In the genomic region with DNA sequence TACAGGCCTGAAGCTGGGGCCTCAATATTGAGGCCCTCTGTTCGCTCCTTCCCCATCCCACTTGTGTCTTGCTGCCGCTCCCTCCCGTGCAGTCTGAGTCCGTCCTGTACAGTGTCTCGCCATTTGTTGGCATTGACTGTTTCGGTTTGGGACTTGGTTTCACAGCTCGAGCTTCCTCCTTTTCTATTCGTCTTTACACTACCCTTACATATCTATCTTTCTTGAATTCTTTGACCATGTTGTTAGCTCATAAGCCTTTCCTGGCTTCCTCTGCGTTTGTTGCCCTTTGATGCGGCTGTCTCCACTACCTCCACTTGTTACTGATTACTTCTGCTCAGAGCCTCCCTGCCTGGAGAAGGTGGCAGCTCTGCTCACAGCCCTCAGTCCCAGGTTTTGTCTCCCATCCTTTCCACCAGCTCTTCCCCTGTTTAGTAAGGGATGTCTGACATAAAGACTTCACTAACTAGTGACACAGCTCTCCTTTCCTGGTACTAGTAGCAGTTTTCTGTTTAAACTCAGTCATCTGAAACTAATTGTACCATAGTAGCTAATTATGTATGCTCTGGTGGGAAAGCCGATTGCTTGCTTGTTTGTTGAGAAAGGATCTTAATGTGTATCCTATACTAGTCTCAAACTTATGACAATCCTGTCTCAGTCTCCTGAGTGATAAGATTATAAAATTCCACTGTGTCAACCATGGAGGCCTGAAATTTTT, we compare ENCODE assay signal across 9 mouse cellular contexts. TPM values are rescaled to one million over a fixed set of nuclear protein-coding genes. Genes with fewer than 3 reads are reported as not detected.
DNase-seq lines count a peak whose midpoint lies in the region; ATAC-seq lines count a peak whose summit lies in the region.
"Had no signal": no experiment of that assay in that cellular context is flagged by ENCODE, and none has a peak within 500 bp of the region (broad histone marks: within the 10 kb centered on the region; RNA-seq: fewer than 3 reads in every experiment).

No protein-coding gene starts in this region.

- ATAC-seq in heart, embryonic 13.5 days (ENCODE audit: extremely low read depth, insufficient number of reproducible peaks, low FRiP score, low TSS enrichment), result no peak
- no peak for ATAC-seq in forebrain, embryonic 14.5 days

- peaks cover 33% of the 10 kb centered on the region for H3K36me3 ChIP-seq in heart, embryonic 13.5 days
- H3K36me3 ChIP-seq in forebrain, embryonic 14.5 days (ENCODE audit: control insufficient read depth, insufficient read depth, low read length), result peaks cover 17% of the 10 kb centered on the region

- no peak overlapping the region for H3K27ac ChIP-seq in heart, embryonic 13.5 days (replicated peaks)
- H3K27ac ChIP-seq in forebrain, embryonic 14.5 days (ENCODE audit: low read depth, low read length), result peak overlapping the region; percentile 49; the same call in 1 of the 2 replicates

- peaks cover 25% of the 10 kb centered on the region for H3K4me1 ChIP-seq in heart, embryonic 13.5 days
- H3K4me1 ChIP-seq in forebrain, embryonic 14.5 days (ENCODE audit: control insufficient read depth, insufficient read depth, low read length), result peaks cover 15% of the 10 kb centered on the region

- WGBS in heart, embryonic 13.5 days, result 70% methylated on average over 11 of the region's 11 CpGs
- WGBS in forebrain, embryonic 14.5 days, result 30% methylated on average over 11 of the region's 11 CpGs

- H3K4me2 ChIP-seq in heart, embryonic 13.5 days, result no peak overlapping the region
- H3K4me2 ChIP-seq in forebrain, embryonic 14.5 days (ENCODE audit: low read length), result peak overlapping the region; percentile 40

- no peak for DNase-seq in heart, adult 18-20 months
- DNase-seq in right cerebral cortex, adult 18-20 months, result peak; percentile 29
- DNase-seq in right cerebral cortex, postnatal 4 days, result no peak
- DNase-seq in forebrain, embryonic 14.5 days (ENCODE audit: low spot score), result peak; percentile 39
- DNase-seq in retina, embryonic 14.5 days (ENCODE audit: low spot score), result peak; percentile 65
- DNase-seq in spleen, postnatal 36 days (ENCODE audit: low spot score in 2 of 2), result no peak
- DNase-seq in adrenal gland, postnatal 25 days, result no peak
- DNase-seq: thymus, postnatal 14 days had no signal

- no peaks in the 10 kb centered on the region for H3K9me3 ChIP-seq in heart, embryonic 13.5 days
- no peaks in the 10 kb centered on the region for H3K9me3 ChIP-seq in forebrain, embryonic 14.5 days (replicated peaks; ENCODE audit: control insufficient read depth, low read length)

- no peak overlapping the region for H3K4me3 ChIP-seq in heart, embryonic 13.5 days
- no peak overlapping the region for H3K4me3 ChIP-seq in forebrain, embryonic 14.5 days (ENCODE audit: low read depth, low read length)

- no peaks in the 10 kb centered on the region for H3K27me3 ChIP-seq in heart, embryonic 13.5 days (replicated peaks)
- H3K27me3 ChIP-seq in forebrain, embryonic 14.5 days (replicated peaks; ENCODE audit: control insufficient read depth, insufficient read depth, low read length), result no peaks in the 10 kb centered on the region

- H3K9ac ChIP-seq in heart, embryonic 13.5 days, result peak overlapping the region; percentile 33; the same call in 1 of the 2 replicates
- H3K9ac ChIP-seq in forebrain, embryonic 14.5 days (ENCODE audit: low read length), result peak overlapping the region; percentile 48

RNA-seq across cellular contexts. Expression of a gene that starts 3.0 kb away (rescaled TPM):
- 162 and 175 TPM in 2 replicates for polyA plus RNA-seq in heart, embryonic 13.5 days (2015; fragmentation: Nextera tagmentation; extraction: Ambion mirVana)
- 10 to 100 TPM; 43.0 to 56.0 TPM for total RNA-seq in heart, adult 18-20 months (2021)
- 301 and 315 TPM in 2 replicates for polyA plus RNA-seq in forebrain, embryonic 14.5 days (2014; fragmentation: Nextera tagmentation; extraction: Ambion mirVana)
- total RNA-seq in adrenal gland, postnatal 25 days (2021), result 124 and 137 TPM in 2 replicates

Comparison
In these comparisons a context has a peak if more than half of its experiments do, and no peak if none do; other contexts are left out.
1. DNase-seq: peak in right cerebral cortex, adult 18-20 months (single experiment), forebrain, embryonic 14.5 days (single experiment) and retina, embryonic 14.5 days (single experiment); none in heart, adult 18-20 months (0 of 2), right cerebral cortex, postnatal 4 days (single experiment), spleen, postnatal 36 days (0 of 2) and adrenal gland, postnatal 25 days (single experiment).